Mouse (Mus musculus) myocyte (in vitro differentiated cells): ENCODE measurements around the gene Abhd2.
"Not testable (repeated sequence)": the region's sequence is repeated elsewhere in the genome, so short reads cannot be mapped to it uniquely, and the experiment has no call there.

ENCODE experiments used
- E2F4 ChIP-seq: IDR thresholded peaks from one replicate; pipeline ENCODE4 v1.6.1; 2011; ENCODE audit warnings: mild to moderate bottlenecking, control low read depth, moderate library complexity; ENCODE audit not compliant: insufficient read depth
- MYOG ChIP-seq, 3 experiments: IDR thresholded peaks; one replicate each; pipeline ENCODE4 v1.6.1; 2011; ENCODE audit warnings: control low read depth in 2 of 3, low read depth in 2 of 3, mild to moderate bottlenecking in 2 of 3; ENCODE audit not compliant: insufficient read length in 2 of 3, control insufficient read depth in 1 of 3, insufficient read depth in 1 of 3
- POLR2A ChIP-seq: IDR thresholded peaks from one replicate; pipeline ENCODE4 v1.6.1; 2011; ENCODE audit warnings: low read depth, mild to moderate bottlenecking, control low read depth, moderate library complexity; ENCODE audit not compliant: insufficient read length
- POLR2AphosphoS2 ChIP-seq: IDR thresholded peaks from one replicate; pipeline ENCODE4 v1.6.1; 2011; ENCODE audit warnings: low read depth, control low read depth; ENCODE audit not compliant: insufficient read length
- TCF12 ChIP-seq: IDR thresholded peaks from one replicate; pipeline ENCODE4 v1.6.1; 2011; ENCODE audit warnings: mild to moderate bottlenecking, control low read depth; ENCODE audit not compliant: poor library complexity, insufficient read depth, severe bottlenecking

DNA sequence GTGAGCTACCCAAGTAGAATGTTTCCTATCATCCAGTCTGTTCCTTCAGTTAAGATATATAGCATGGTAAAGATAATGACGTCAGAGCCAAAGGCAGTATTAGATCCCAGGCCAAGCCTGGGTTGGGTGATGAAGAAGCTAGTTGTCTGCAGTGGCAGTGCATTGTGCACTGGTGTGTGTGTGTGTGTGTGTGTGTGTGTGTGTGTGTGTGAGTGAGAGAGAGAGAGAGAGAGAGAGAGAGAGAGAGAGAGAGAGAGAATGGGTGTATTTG lies 10.6 kb downstream of the Abhd2 start:
- TF ChIP-seq E2F4; MYOG (IDR thresholded peaks at IDR 0.05; ENCODE audit: control insufficient read depth in 1 of 3, insufficient read depth in 1 of 3, insufficient read length in 2 of 3, low read depth in 2 of 3); POLR2A; TCF12; POLR2AphosphoS2: not testable (repeated sequence)
